Mouse (Mus musculus) CH12.LX (cell line): ENCODE measurements around the gene Lpin2. TPM values are rescaled to one million over a fixed set of nuclear protein-coding genes. Genes with fewer than 3 reads are reported as not detected.

Experiments
- DNase-seq: peaks from one replicate; pipeline ENCODE4 v3.0.0-alpha.2; 2013; ENCODE audit errors: extremely low read depth
- H3K27ac ChIP-seq: 2 replicates; pipeline ENCODE4 v1.5.1; 2012; ENCODE audit warnings: low read depth, mild to moderate bottlenecking, control low read depth, moderate library complexity; ENCODE audit not compliant: insufficient read depth
- H3K27me3 ChIP-seq: replicated peaks from 2 replicates; pipeline ENCODE3; 2012; ENCODE audit warnings: inconsistent platforms
- H3K36me3 ChIP-seq, 2 experiments: replicated peaks in 1 of 2; 2 replicates each; pipeline versions ENCODE3 to v1.6.1; 2012; ENCODE audit warnings: inconsistent platforms in 1 of 2, low read length in 1 of 2, mild to moderate bottlenecking in 1 of 2, mixed read lengths in 1 of 2, moderate library complexity in 1 of 2; ENCODE audit not compliant: control insufficient read depth in 1 of 2, insufficient read depth in 1 of 2
- H3K4me1 ChIP-seq, 2 experiments: 2 replicates each; pipeline ENCODE4 v1.6.1; 2012; ENCODE audit warnings: inconsistent platforms in 1 of 2, moderate library complexity in 1 of 2; ENCODE audit not compliant: insufficient read depth in 2 of 2, control insufficient read depth in 1 of 2
- H3K4me2 ChIP-seq: 2 replicates; pipeline ENCODE4 v1.6.1; 2012; ENCODE audit warnings: low read depth, mild to moderate bottlenecking, control low read depth; ENCODE audit not compliant: poor library complexity, insufficient read depth, severe bottlenecking
- H3K4me3 ChIP-seq, 3 experiments: fragments of 150-350 bp in 1 of 3; sonication (generic) in 1 of 3; replicated peaks in 1 of 3; 2 replicates each; pipeline versions ENCODE3 to v1.5.1; 2011 to 2012; ENCODE audit warnings: low read depth in 2 of 3, low read length in 2 of 3, mild to moderate bottlenecking in 2 of 3, moderate library complexity in 2 of 3, control low read depth in 1 of 3, improper control_type of control experiment in 1 of 3, inconsistent platforms in 1 of 3, mixed read lengths in 1 of 3; ENCODE audit not compliant: poor library complexity in 1 of 3
- H3K79me2 ChIP-seq: replicated peaks from 2 replicates; pipeline ENCODE4 v1.6.1; 2012; ENCODE audit warnings: mild to moderate bottlenecking, moderate library complexity; ENCODE audit not compliant: control insufficient read depth, poor library complexity, insufficient read depth, severe bottlenecking; ENCODE audit errors: extremely low read depth
- H3K9ac ChIP-seq: 2 replicates; pipeline ENCODE4 v1.6.1; 2012; ENCODE audit warnings: low read depth, mild to moderate bottlenecking, control low read depth, moderate library complexity; ENCODE audit not compliant: insufficient read depth
- H3K9me3 ChIP-seq: replicated peaks from 2 replicates; pipeline ENCODE3; 2012; ENCODE audit warnings: low read length, inconsistent platforms, mixed read lengths
- BHLHE40 ChIP-seq: IDR thresholded peaks from 2 replicates; pipeline ENCODE4 v1.6.1; 2011; ENCODE audit warnings: mild to moderate bottlenecking, low read depth, low read length, improper control_type of control experiment
- CTCF ChIP-seq, 2 experiments: IDR thresholded peaks in 1 of 2; conservative IDR thresholded peaks in 1 of 2; 2 replicates each; pipeline ENCODE4 v1.5.1; 2011 to 2012; ENCODE audit warnings: low read depth in 2 of 2, low read length in 2 of 2, improper control_type of control experiment in 1 of 2, inconsistent platforms in 1 of 2, mild to moderate bottlenecking in 1 of 2, moderate library complexity in 1 of 2
- EP300 ChIP-seq: IDR thresholded peaks from 2 replicates; pipeline ENCODE4 v1.6.1; 2011; ENCODE audit warnings: low read length, improper control_type of control experiment
- HCFC1 ChIP-seq: IDR thresholded peaks from 2 replicates; pipeline ENCODE4 v1.6.1; 2012; ENCODE audit warnings: low read depth, mild to moderate bottlenecking, inconsistent platforms, low read length, improper control_type of control experiment
- IRF4 ChIP-seq: IDR thresholded peaks from 2 replicates; pipeline ENCODE4 v1.6.1; 2014; ENCODE audit warnings: low read depth, mild to moderate bottlenecking, inconsistent platforms, low read length, improper control_type of control experiment
- JUN ChIP-seq: IDR thresholded peaks from 2 replicates; pipeline ENCODE4 v1.6.1; 2011; ENCODE audit warnings: low read depth, mild to moderate bottlenecking, low read length, improper control_type of control experiment, moderate library complexity; ENCODE audit not compliant: insufficient read depth
- JUND ChIP-seq: conservative IDR thresholded peaks from 2 replicates; pipeline ENCODE4 v1.6.1; 2011; ENCODE audit warnings: low read depth, low read length, improper control_type of control experiment
- MAX ChIP-seq: IDR thresholded peaks from 2 replicates; pipeline ENCODE4 v1.6.1; 2011; ENCODE audit warnings: low read length, improper control_type of control experiment
- MAZ ChIP-seq: IDR thresholded peaks from 2 replicates; pipeline ENCODE4 v1.6.1; 2012; ENCODE audit warnings: low read depth, mild to moderate bottlenecking, inconsistent platforms, low read length, improper control_type of control experiment, moderate library complexity
- MXI1 ChIP-seq: IDR thresholded peaks from 2 replicates; pipeline ENCODE4 v1.6.1; 2011; ENCODE audit warnings: mild to moderate bottlenecking, low read depth, low read length, improper control_type of control experiment
- NRF1 ChIP-seq: IDR thresholded peaks from 2 replicates; pipeline ENCODE4 v1.6.1; 2014; ENCODE audit warnings: low read depth, mild to moderate bottlenecking, inconsistent platforms, low read length, improper control_type of control experiment, moderate library complexity
- POLR2A ChIP-seq: IDR thresholded peaks from 2 replicates; pipeline ENCODE4 v1.6.1; 2011; ENCODE audit warnings: low read depth, mild to moderate bottlenecking, improper control_type of control experiment, low read length
- RAD21 ChIP-seq: IDR thresholded peaks from 2 replicates; pipeline ENCODE4 v1.6.1; 2011; ENCODE audit warnings: low read depth, mild to moderate bottlenecking, low read length, improper control_type of control experiment, moderate library complexity
- RCOR1 ChIP-seq: conservative IDR thresholded peaks from 2 replicates; pipeline ENCODE4 v1.6.1; 2012; ENCODE audit warnings: low read depth, mild to moderate bottlenecking, inconsistent platforms, low read length, improper control_type of control experiment
- TBP ChIP-seq: conservative IDR thresholded peaks from 2 replicates; pipeline ENCODE4 v1.6.1; 2011; ENCODE audit warnings: low read depth, low read length, improper control_type of control experiment
- UBTF ChIP-seq: IDR thresholded peaks from 2 replicates; pipeline ENCODE4 v1.6.1; 2012; ENCODE audit warnings: low read depth, mild to moderate bottlenecking, inconsistent platforms, low read length, improper control_type of control experiment, moderate library complexity
- USF1 ChIP-seq: IDR thresholded peaks from 2 replicates; pipeline ENCODE4 v1.6.1; 2014; ENCODE audit warnings: low read depth, mild to moderate bottlenecking, inconsistent platforms, low read length, improper control_type of control experiment
- USF2 ChIP-seq: conservative IDR thresholded peaks from 2 replicates; pipeline ENCODE4 v1.6.1; 2011; ENCODE audit warnings: low read depth, low read length, improper control_type of control experiment
- ZC3H11A ChIP-seq: IDR thresholded peaks from 2 replicates; pipeline ENCODE4 v1.6.1; 2012; ENCODE audit warnings: low read depth, mild to moderate bottlenecking, inconsistent platforms, low read length, improper control_type of control experiment
- ZMIZ1 ChIP-seq: IDR thresholded peaks from 2 replicates; pipeline ENCODE4 v1.6.1; 2012; ENCODE audit warnings: low read depth, mild to moderate bottlenecking, inconsistent platforms, low read length, improper control_type of control experiment
- dilution Hi-C: fragments of 300-500 bp; cut with MboI; formaldehyde crosslinking; loops from 2 replicates; pipeline ENCODE4 v1.14.3; 2020; ENCODE audit warnings: low sequenced_read_pairs; ENCODE audit not compliant: extremely low pct_unique_long_range_greater_than_20kb, extremely low pct_ligation_motif_present
- in situ Hi-C: fragments of 300-500 bp; cut with MboI; formaldehyde crosslinking; loops from 3 replicates; pipeline ENCODE4 v1.14.3; 2019; ENCODE audit warnings: low sequenced_read_pairs, low pct_ligation_motif_present, low pct_unique_long_range_greater_than_20kb, mixed read lengths
- polyA plus RNA-seq: library from polyadenylated mRNA; unstranded; fragments of >175 nt; gene quantifications from 2 replicates; pipeline ENCODE4 v1.2.1, GENCODE M21; 2012; ENCODE audit warnings: low read depth; ENCODE audit not compliant: insufficient read length
- total RNA-seq, 2 experiments: library from RNA; depleted of rRNA; stranded (reverse); fragments of 300-350 nt in 1 of 2; fragments of >200 nt in 1 of 2; gene quantifications; 2 replicates each; pipeline ENCODE4 v1.2.3; 2012 to 2014

The Lpin2 gene
- total and polyA plus RNA-seq, 3 experiments = 25.4 to 31.4 (median 28.1) TPM

GRCm38 (mm10) chr17:71169639-71170038, 12.7 kb upstream of the Lpin2 start:
- no peak for DNase-seq
- Histone ChIP-seq H3K4me3 (no peak overlapping the region), H3K27ac (no peak overlapping the region), H3K27me3 (no peaks in the 10 kb centered on the region), H3K4me2 (no peak overlapping the region), H3K9ac (no peak overlapping the region), H3K4me1 (peaks cover 7 to 15% of the 10 kb centered on the region in 2 experiments), H3K9me3 (no peaks in the 10 kb centered on the region), H3K79me2 (no peaks in the 10 kb centered on the region), H3K36me3 (no peaks in the 10 kb centered on the region)
- in situ Hi-C loops (no loop called here), dilution Hi-C loops (no loop called here)
- TF ChIP-seq JUN = no peak
- TF ChIP-seq BHLHE40 = no peak
- no peak for TF ChIP-seq IRF4
- no peak for TF ChIP-seq EP300
- TF ChIP-seq NRF1 = no peak
- TF ChIP-seq UBTF = no peak
- no peak for TF ChIP-seq USF1

GRCm38 (mm10) chr17:71171161-71171560, 11.2 kb upstream of the Lpin2 start:
- dilution Hi-C loops (no loop called here), in situ Hi-C loops (no loop called here)
- Histone ChIP-seq H3K27ac (no peak overlapping the region), H3K27me3 (no peaks in the 10 kb centered on the region), H3K36me3 (no peaks in the 10 kb centered on the region), H3K79me2 (no peaks in the 10 kb centered on the region), H3K9ac (no peak overlapping the region), H3K4me3 (no peak overlapping the region), H3K4me1 (peaks cover 3 to 4% of the 10 kb centered on the region in 2 experiments; a peak in 2 of 4 replicates), H3K9me3 (no peaks in the 10 kb centered on the region), H3K4me2 (no peak overlapping the region)
- DNase-seq = no peak
- no peak for TF ChIP-seq MXI1
- no peak for TF ChIP-seq RAD21
- no peak for TF ChIP-seq ZC3H11A
- no peak for TF ChIP-seq USF1
- TF ChIP-seq RCOR1 = no peak
- TF ChIP-seq MAZ = no peak
- no peak for TF ChIP-seq USF2
- no peak for TF ChIP-seq ZMIZ1
- TF ChIP-seq JUND = no peak
- no peak for TF ChIP-seq HCFC1
- TF ChIP-seq POLR2A = no peak
- no peak for TF ChIP-seq JUN
- TF ChIP-seq TBP = no peak
- no peak for TF ChIP-seq MAX
- no peak for TF ChIP-seq CTCF (conservative IDR thresholded peaks at IDR 0.05 in 1 of 2, IDR thresholded peaks at IDR 0.05 in 1 of 2; ENCODE audit: low read depth in 2 of 2, low read length in 2 of 2)
